ENCODE assay signal across 10 mouse cellular contexts in the genomic region with DNA sequence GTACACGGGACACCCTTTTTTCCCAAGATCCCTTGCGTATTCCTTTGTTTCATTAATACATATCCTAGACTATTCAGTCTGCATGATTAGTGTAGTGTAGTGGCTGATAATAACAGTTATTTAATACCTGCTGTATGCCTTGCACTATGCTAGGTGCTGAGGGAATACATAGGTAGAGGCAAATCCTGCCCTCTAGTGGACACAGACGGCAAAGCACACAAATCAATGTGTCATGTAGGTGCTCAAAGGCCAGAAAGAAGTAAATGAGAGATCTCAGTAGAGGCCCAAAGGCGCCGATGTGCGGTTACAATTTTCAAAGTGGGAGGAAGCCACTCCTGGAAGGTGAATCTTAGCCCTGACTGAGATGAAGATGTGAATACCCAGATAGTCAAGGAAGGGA. TPM values are rescaled to one million over a fixed set of nuclear protein-coding genes. Genes with fewer than 3 reads are reported as not detected.
A peak's percentile ranks its signal among the peaks of the same experiment; 100 is the strongest.
DNase-seq lines count a peak whose midpoint lies in the region; ATAC-seq and TF ChIP-seq lines count a peak whose summit lies in the region.
"Had no signal": no experiment of that assay in that cellular context is flagged by ENCODE, and none has a peak within 500 bp of the region (broad histone marks: within the 10 kb centered on the region; RNA-seq: fewer than 3 reads in every experiment).

No protein-coding gene starts in this region.

- no peak overlapping the region for H3K4me2 ChIP-seq in midbrain, embryonic 13.5 days (replicated peaks)
- H3K4me2 ChIP-seq: embryonic facial prominence, embryonic 12.5 days had no signal

- ATAC-seq in erythroblast, adult 5-6 weeks (replicated peaks; ENCODE audit: low FRiP score, poor library complexity, severe bottlenecking) = peak; percentile 81
- ATAC-seq in midbrain, embryonic 13.5 days = 0 out of 2 replicates have a peak, but pooled peaks have one; percentile 34

- H3ac ChIP-seq in C2C12 (ENCODE audit: control insufficient read depth, insufficient read length, low read depth) = no peak overlapping the region

- H3K27me3 ChIP-seq in C2C12 (ENCODE audit: control insufficient read depth, insufficient read depth, insufficient read length) = peaks cover 22% of the 10 kb centered on the region
- H3K27me3 ChIP-seq in midbrain, embryonic 13.5 days = no peaks in the 10 kb centered on the region
- H3K27me3 ChIP-seq: embryonic facial prominence, embryonic 12.5 days had no signal

- H3K9me3 ChIP-seq in midbrain, embryonic 13.5 days = no peaks in the 10 kb centered on the region
- H3K9me3 ChIP-seq: embryonic facial prominence, embryonic 12.5 days had no signal

- DNase-seq in gastrocnemius, postnatal 10 days = peak; percentile 38
- DNase-seq in gastrocnemius, postnatal 25 days = no peak
- peak; percentile 64 for DNase-seq in adrenal gland, postnatal 10 days
- peak; percentile 51 for DNase-seq in layer of hippocampus, adult 9-10 months (ENCODE audit: low spot score)
- DNase-seq in thymus, postnatal 25 days = peak; percentile 50

- no peak overlapping the region for H3K4me3 ChIP-seq in C2C12 (ENCODE audit: insufficient read depth, poor library complexity, severe bottlenecking)
- no peak overlapping the region for H3K4me3 ChIP-seq in midbrain, embryonic 13.5 days (replicated peaks)
- H3K4me3 ChIP-seq: embryonic facial prominence, embryonic 12.5 days had no signal

- WGBS in midbrain, embryonic 13.5 days = 70% methylated on average over 6 of the region's 6 CpGs

- H3K27ac ChIP-seq in midbrain, embryonic 13.5 days = no peak overlapping the region
- H3K27ac ChIP-seq: embryonic facial prominence, embryonic 12.5 days had no signal

- no peaks in the 10 kb centered on the region for H3K4me1 ChIP-seq in midbrain, embryonic 13.5 days (replicated peaks)

- peak; percentile 39 for TF ChIP-seq CTCF in C2C12 (IDR thresholded peaks at IDR 0.05; ENCODE audit: control insufficient read depth, insufficient read depth, insufficient read length)

- no peak overlapping the region for H3K9ac ChIP-seq in midbrain, embryonic 13.5 days (replicated peaks)
- H3K9ac ChIP-seq: embryonic facial prominence, embryonic 12.5 days had no signal

- no peaks in the 10 kb centered on the region for H3K79me3 ChIP-seq in C2C12 (ENCODE audit: low read depth)

- H3K79me2 ChIP-seq in C2C12 (ENCODE audit: control insufficient read depth, insufficient read depth) = no peaks in the 10 kb centered on the region

- H3K36me3 ChIP-seq in C2C12 (ENCODE audit: control insufficient read depth, insufficient read depth) = no peaks in the 10 kb centered on the region
- no peaks in the 10 kb centered on the region for H3K36me3 ChIP-seq in midbrain, embryonic 13.5 days
- H3K36me3 ChIP-seq: embryonic facial prominence, embryonic 12.5 days had no signal

TF ChIP-seq in C2C12, 6 proteins besides CTCF, POLR2A, EP300 and RAD21:
- TF ChIP-seq MYOD1 (IDR thresholded peaks at IDR 0.05; ENCODE audit: control insufficient read depth, insufficient read length, low read depth) (no peak), MYOG (IDR thresholded peaks at IDR 0.05; ENCODE audit: control insufficient read depth, extremely low read depth, insufficient read length) (no peak), FOSL1 (IDR thresholded peaks at IDR 0.05; ENCODE audit: insufficient read depth, low read length, poor library complexity, severe bottlenecking) (no peak), MAX (IDR thresholded peaks at IDR 0.05) (no peak), USF1 (IDR thresholded peaks at IDR 0.05; ENCODE audit: low read depth) (no peak), CEBPB (IDR thresholded peaks at IDR 0.05; ENCODE audit: low read depth) (no peak)
TF ChIP-seq in C2C12: peak in this region for 0.

RNA-seq across cellular contexts. Expression of gene Elf5, which starts 34.3 kb away (rescaled TPM):
- total RNA-seq in gastrocnemius, postnatal 10 days (2021) = not detected
- not detected for total RNA-seq in gastrocnemius, postnatal 25 days (2021)
- 0.01 TPM for polyA plus RNA-seq in C2C12 (2012; fragmentation: generic; extraction: Trizol)
- total RNA-seq in adrenal gland, postnatal 10 days (2021) = not detected
- total RNA-seq in erythroblast, adult 5-6 weeks (2015; ENCODE audit: low replicate concordance) = not detected in 2 replicates
- total RNA-seq in erythroblast, adult 5-6 weeks (2017; ENCODE audit: low replicate concordance) = not detected in 2 replicates
- polyA plus RNA-seq in midbrain, embryonic 13.5 days (2015; fragmentation: Nextera tagmentation; extraction: Ambion mirVana) = not detected in 2 replicates
- polyA plus RNA-seq: testis, adult 2 months had no signal

RNA-seq across cellular contexts. Expression of gene Cat, which starts 39.2 kb away (rescaled TPM):
- total RNA-seq in gastrocnemius, postnatal 10 days (2021) = 10 to 100 TPM; 73.9 to 93.8 TPM
- 100 to 1,000 TPM in 1 of 2 experiments, 10 to 100 TPM in 1; 72.8 to 119 TPM for total RNA-seq in gastrocnemius, postnatal 25 days (2021)
- 14.5 TPM for polyA plus RNA-seq in C2C12 (2012; fragmentation: generic; extraction: Trizol)
- 100 to 1,000 TPM; 371 to 498 TPM for total RNA-seq in adrenal gland, postnatal 10 days (2021)
- 478 and 550 TPM in 2 replicates for total RNA-seq in erythroblast, adult 5-6 weeks (2015; ENCODE audit: low replicate concordance)
- 301 and 378 TPM in 2 replicates for total RNA-seq in erythroblast, adult 5-6 weeks (2017; ENCODE audit: low replicate concordance)
- polyA plus RNA-seq in midbrain, embryonic 13.5 days (2015; fragmentation: Nextera tagmentation; extraction: Ambion mirVana) = 80.8 and 81.4 TPM in 2 replicates
